In the genomic region with DNA sequence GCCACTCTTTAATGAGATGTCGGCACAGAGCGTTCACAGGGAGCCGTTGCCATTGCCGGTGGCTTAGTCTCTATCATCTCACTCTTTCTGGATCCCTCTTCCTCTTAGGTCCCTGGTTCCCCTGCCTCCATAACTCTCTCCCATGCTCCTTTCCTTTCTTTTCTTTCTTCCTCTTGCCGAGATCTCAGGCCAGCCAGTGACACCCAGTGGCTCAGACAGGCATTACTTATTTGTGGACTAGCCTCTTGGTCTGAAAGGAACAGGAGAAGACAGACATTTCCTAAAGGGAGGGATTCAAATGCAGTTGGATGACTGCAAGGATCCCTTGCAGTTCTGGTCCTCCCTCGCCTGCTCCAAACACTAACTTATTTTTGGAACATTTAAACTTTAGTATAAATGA, we compare ENCODE assay signal across 9 mouse cellular contexts.
DNase-seq lines count a peak whose midpoint lies in the region; ATAC-seq and TF ChIP-seq lines count a peak whose summit lies in the region.
"Had no signal": no experiment of that assay in that cellular context is flagged by ENCODE, and none has a peak within 500 bp of the region (broad histone marks: within the 10 kb centered on the region; RNA-seq: fewer than 3 reads in every experiment).

No protein-coding gene starts in this region.

- peak; percentile 42 for TF ChIP-seq CTCF in E14TG2a.4 (conservative IDR thresholded peaks at IDR 0.05; ENCODE audit: low read length)
- TF ChIP-seq CTCF in liver, embryonic 14.5 days (IDR thresholded peaks at IDR 0.05; ENCODE audit: low read depth): peak; percentile 58

- no peaks in the 10 kb centered on the region for H3K36me3 ChIP-seq in E14TG2a.4 (ENCODE audit: insufficient read depth, low read length)
- no peaks in the 10 kb centered on the region for H3K36me3 ChIP-seq in liver, embryonic 14.5 days (replicated peaks; ENCODE audit: control insufficient read depth, insufficient read depth, low read depth)
- H3K36me3 ChIP-seq: neural tube, embryonic 12.5 days had no signal

- no peak for TF ChIP-seq EP300 in liver, embryonic 14.5 days (IDR thresholded peaks at IDR 0.05; ENCODE audit: low read depth)

- WGBS in liver, embryonic 14.5 days (ENCODE audit: insufficient replicate concordance): 29% methylated on average over 6 of the region's 6 CpGs

- DNase-seq in 3T3-L1 (ENCODE audit: low read depth, low spot score): peak; percentile 79
- DNase-seq in cerebellum, adult 11-12 months: peak; percentile 5
- peak; percentile 34 for DNase-seq in forelimb bud, embryonic 11.5 days (ENCODE audit: low read depth, low spot score)
- DNase-seq in liver, embryonic 14.5 days (ENCODE audit: low read depth in 3 of 3, low spot score in 3 of 3): no peak
- DNase-seq in ovary, adult 18-20 months (ENCODE audit: low spot score): peak; percentile 20
- peak; percentile 31 for DNase-seq in urinary bladder, postnatal 25 days (ENCODE audit: low spot score)

- no peak overlapping the region for H3K4me3 ChIP-seq in E14TG2a.4 (replicated peaks; ENCODE audit: low read length)
- H3K4me3 ChIP-seq in liver, embryonic 14.5 days (ENCODE audit: insufficient read depth in 1 of 2, low read depth in 2 of 2, low read length in 2 of 2): no peak overlapping the region
- H3K4me3 ChIP-seq: neural tube, embryonic 12.5 days had no signal

- H3K27me3 ChIP-seq in E14TG2a.4 (ENCODE audit: insufficient read depth, low read length): no peaks in the 10 kb centered on the region
- no peaks in the 10 kb centered on the region for H3K27me3 ChIP-seq in liver, embryonic 14.5 days (ENCODE audit: control insufficient read depth, insufficient read depth, low read length)
- H3K27me3 ChIP-seq: neural tube, embryonic 12.5 days had no signal

- no peak overlapping the region for H3K27ac ChIP-seq in liver, embryonic 14.5 days
- H3K27ac ChIP-seq: neural tube, embryonic 12.5 days had no signal

- no peak overlapping the region for H3K4me2 ChIP-seq in liver, embryonic 14.5 days (ENCODE audit: low read depth)
- H3K4me2 ChIP-seq: neural tube, embryonic 12.5 days had no signal

- H3K4me1 ChIP-seq in E14TG2a.4 (replicated peaks; ENCODE audit: low read depth, low read length): no peaks in the 10 kb centered on the region
- no peaks in the 10 kb centered on the region for H3K4me1 ChIP-seq in liver, embryonic 14.5 days (replicated peaks; ENCODE audit: control insufficient read depth in 2 of 2, insufficient read depth in 2 of 2, low read length in 1 of 2)
- H3K4me1 ChIP-seq: neural tube, embryonic 12.5 days had no signal

- ATAC-seq in inflammation-experienced regulatory T-cells, adult 6 months: peak; percentile 64
- ATAC-seq in liver, embryonic 14.5 days (ENCODE audit: insufficient read depth): no peak

- no peak overlapping the region for H3K9ac ChIP-seq in liver, embryonic 14.5 days (replicated peaks)
- H3K9ac ChIP-seq: neural tube, embryonic 12.5 days had no signal

- H3K9me3 ChIP-seq in E14TG2a.4 (ENCODE audit: low read length): no peaks in the 10 kb centered on the region
- H3K9me3 ChIP-seq in liver, embryonic 14.5 days (ENCODE audit: control insufficient read depth, low read length): no peaks in the 10 kb centered on the region
- H3K9me3 ChIP-seq: neural tube, embryonic 12.5 days had no signal

Comparison
In these comparisons a context has a peak if more than half of its experiments do, and no peak if none do; other contexts are left out.
1. DNase-seq: peak in 3T3-L1 (single experiment), cerebellum, adult 11-12 months (single experiment), forelimb bud, embryonic 11.5 days (single experiment), ovary, adult 18-20 months (single experiment) and urinary bladder, postnatal 25 days (single experiment); none in liver, embryonic 14.5 days (0 of 3).